Mouse (Mus musculus) erythroblast, adult 5-6 weeks (primary cell): ENCODE data around the gene Olfr1535. TPM values are rescaled to one million over a fixed set of nuclear protein-coding genes. Genes with fewer than 3 reads are reported as not detected.

Experiments used
- ATAC-seq: replicated peaks from 2 replicates; pipeline ENCODE4 v1.8.0; 2016; ENCODE audit warnings: moderate number of reproducible peaks, mild to moderate bottlenecking, moderate TSS enrichment, inconsistent platforms; ENCODE audit not compliant: poor library complexity, low FRiP score, severe bottlenecking
- total RNA-seq, 2 experiments: library from RNA; stranded (forward) in 1 of 2; stranded (reverse) in 1 of 2; fragments of 150-400 nt in 1 of 2; fragments of 200-764, 138-1000 nt in 1 of 2; gene quantifications; 2 replicates each; pipeline versions ENCODE4 v1.2.3 to v1.2.4; 2015 to 2017; ENCODE audit warnings: low replicate concordance in 2 of 2

Gene Olfr1535
- total RNA-seq (2015; ENCODE audit: low replicate concordance) (not detected in 2 replicates), total RNA-seq (2017; ENCODE audit: low replicate concordance) (0.84 TPM in 1 of 2 replicates, not detected in the other)

- no peak for ATAC-seq
These were observed at the start of gene Olfr1535 for GRCm38 (mm10) chr13:21559793-21560192. Olfr1535 (minus strand) TSS chr13:21559893.

DNA sequence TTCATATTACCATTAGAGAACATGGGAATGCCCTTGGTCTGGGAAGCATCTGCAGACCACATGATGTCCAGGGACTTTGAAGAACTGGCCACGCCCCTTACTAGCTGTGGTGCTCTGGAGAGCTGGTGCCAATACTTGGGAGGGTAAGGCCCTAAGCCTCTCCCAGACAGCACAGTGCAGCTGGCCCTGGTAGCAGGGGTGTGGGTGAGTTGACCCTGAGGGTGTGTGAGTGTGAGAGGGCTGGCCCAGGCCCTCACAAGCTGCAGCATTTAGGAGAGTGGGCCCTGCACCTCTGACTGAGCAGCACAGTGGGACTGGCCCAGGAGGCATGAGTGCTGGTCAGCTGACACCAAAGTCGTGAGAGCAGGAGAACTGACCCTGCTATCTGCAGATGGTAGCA lies 31.9 kb upstream of the Olfr1535 start:
- no peak; the same call in 1 of the 2 replicates for ATAC-seq

GRCm38 (mm10) chr13:21581659-21582058 lies 22.0 kb upstream of the Olfr1535 start, which contains the start of gene Olfr1364:
Olfr1364 (minus strand) TSS chr13:21581759.
- no peak for ATAC-seq

DNA sequence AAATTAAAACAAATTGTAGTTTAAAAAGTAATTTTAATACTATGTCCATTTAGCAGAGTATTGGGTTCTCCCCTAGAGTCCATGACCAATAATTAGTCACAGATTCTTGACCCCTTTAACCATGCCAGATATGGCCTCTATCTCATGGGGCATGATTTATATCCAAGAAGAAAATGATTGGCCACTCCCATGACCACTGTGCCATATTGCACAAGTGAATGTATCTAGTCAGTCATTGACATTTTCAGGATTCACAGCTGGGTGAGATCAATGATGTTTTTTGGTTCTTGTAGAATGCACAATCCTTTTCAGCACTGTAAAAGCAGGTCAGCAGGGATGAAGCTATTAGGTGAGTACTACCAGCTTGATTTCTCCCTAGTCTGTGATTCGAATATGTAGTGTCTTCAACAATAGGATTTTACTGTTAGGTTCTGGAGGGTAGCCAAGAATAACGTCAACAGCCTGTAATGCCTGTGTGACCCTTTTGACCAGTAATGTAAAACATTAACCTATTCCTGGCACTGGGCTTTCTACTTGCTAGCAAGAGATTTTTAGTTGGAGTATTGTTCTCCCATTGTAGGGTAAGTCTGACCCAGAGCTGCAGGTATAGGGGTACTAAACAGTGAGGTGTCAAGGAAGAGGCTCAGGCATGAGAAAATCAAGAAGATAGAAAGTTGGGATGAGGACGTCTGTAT lies 9.1 kb downstream of the Olfr1535 start:
- ATAC-seq = no peak

- ATAC-seq = no peak
These were observed 10.2 kb downstream of the Olfr1535 start for GRCm38 (mm10) chr13:21549487-21549886.

- no peak for ATAC-seq
These were observed 17.0 kb downstream of the Olfr1535 start, which contains the start of gene Olfr1366 for GRCm38 (mm10) chr13:21542708-21543107. Olfr1366 (minus strand) TSS chr13:21542808.

DNA sequence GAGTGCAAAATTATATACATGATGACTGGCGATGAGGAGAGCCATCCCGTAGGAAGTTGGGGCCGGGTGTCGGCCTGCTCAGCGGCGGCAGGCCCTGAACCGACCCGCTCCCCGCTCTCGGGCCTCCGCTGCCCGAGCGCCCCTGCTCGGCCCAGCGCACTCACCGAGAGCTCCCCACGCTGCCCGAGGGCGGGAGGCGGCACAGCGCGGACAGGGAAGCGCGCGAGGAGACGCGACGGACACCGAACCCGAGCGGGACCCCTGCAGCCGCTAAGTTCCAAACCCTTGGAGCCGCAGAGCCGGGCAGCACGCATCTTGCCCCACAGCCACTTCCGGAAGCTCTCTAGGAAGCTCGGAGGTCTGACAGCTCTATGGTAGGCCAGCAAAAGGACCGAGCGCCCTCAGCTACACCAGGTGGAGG lies 28.9 kb downstream of the Olfr1535 start, which contains the start of gene Zkscan8:
Gene Zkscan8 (minus strand): TSS at position 340 of the 421 bp plus-strand sequence.
- peak; percentile 87 for ATAC-seq

DNA sequence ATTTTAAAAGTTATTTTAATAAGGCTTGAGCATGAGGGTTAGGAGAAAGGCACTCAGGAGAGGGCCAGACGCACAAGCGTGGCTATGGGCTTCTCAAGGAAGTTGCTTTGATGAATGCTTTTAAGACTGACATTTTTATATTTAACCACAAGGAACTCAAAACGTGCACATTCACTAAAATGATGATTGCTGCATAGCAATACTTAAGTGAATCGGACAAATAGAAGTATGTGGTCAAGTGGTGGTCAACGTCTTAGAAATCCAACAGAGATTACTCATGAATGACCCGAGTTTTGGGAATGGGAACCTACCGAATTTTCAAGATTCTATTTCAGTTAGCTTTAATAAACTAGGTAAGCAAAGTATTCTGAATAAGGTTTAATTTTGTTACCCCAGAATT lies 29.6 kb downstream of the Olfr1535 start:
- no peak for ATAC-seq

GRCm38 (mm10) chr13:21506221-21506649 lies 53.5 kb downstream of the Olfr1535 start:
- ATAC-seq = peak; percentile 92

Other genes with a start within 250 kb of the Olfr1535 start
Only the 30 nearest of the 31 such genes appear.
- gene Olfr1367, start 213.0 kb downstream of the Olfr1535 start, total RNA-seq (2015; ENCODE audit: low replicate concordance) = not detected in 2 replicates
- gene Olfr1367, start 213.0 kb downstream of the Olfr1535 start, total RNA-seq (2017; ENCODE audit: low replicate concordance) = not detected in 2 replicates
- gene Zscan12, start 197.1 kb downstream of the Olfr1535 start, total RNA-seq (2015; ENCODE audit: low replicate concordance) = 0.84 TPM in 1 of 2 replicates, not detected in the other
- gene Zscan12, start 197.1 kb downstream of the Olfr1535 start, total RNA-seq (2017; ENCODE audit: low replicate concordance) = 0.70 and 1.4 TPM in 2 replicates
- gene Zkscan3, start 157.1 kb downstream of the Olfr1535 start, total RNA-seq (2015; ENCODE audit: low replicate concordance) = 16.9 and 23.6 TPM in 2 replicates
- 13.9 and 19.9 TPM in 2 replicates for gene Zkscan3, start 157.1 kb downstream of the Olfr1535 start, total RNA-seq (2017; ENCODE audit: low replicate concordance)
- gene Pgbd1, start 118.8 kb downstream of the Olfr1535 start, total RNA-seq (2015; ENCODE audit: low replicate concordance) = not detected in 2 replicates
- 1.1 TPM in 1 of 2 replicates, not detected in the other for gene Pgbd1, start 118.8 kb downstream of the Olfr1535 start, total RNA-seq (2017; ENCODE audit: low replicate concordance)
- 3.8 and 4.8 TPM in 2 replicates for gene Zscan26, start 106.2 kb downstream of the Olfr1535 start, total RNA-seq (2015; ENCODE audit: low replicate concordance)
- 1.7 and 2.2 TPM in 2 replicates for gene Zscan26, start 106.2 kb downstream of the Olfr1535 start, total RNA-seq (2017; ENCODE audit: low replicate concordance)
- gene Nkapl, start 91.4 kb downstream of the Olfr1535 start, total RNA-seq (2015; ENCODE audit: low replicate concordance) = 1.3 TPM in 1 of 2 replicates, not detected in the other
- gene Nkapl, start 91.4 kb downstream of the Olfr1535 start, total RNA-seq (2017; ENCODE audit: low replicate concordance) = not detected in 2 replicates
- gene Zkscan4, start 81.0 kb downstream of the Olfr1535 start, total RNA-seq (2015; ENCODE audit: low replicate concordance) = not detected in 2 replicates
- not detected in 2 replicates for gene Zkscan4, start 81.0 kb downstream of the Olfr1535 start, total RNA-seq (2017; ENCODE audit: low replicate concordance)
- not detected in 2 replicates for gene Gm10065, start 80.5 kb downstream of the Olfr1535 start, total RNA-seq (2015; ENCODE audit: low replicate concordance)
- gene Gm10065, start 80.5 kb downstream of the Olfr1535 start, total RNA-seq (2017; ENCODE audit: low replicate concordance) = not detected in 2 replicates
- gene AK157302, start 64.7 kb downstream of the Olfr1535 start, total RNA-seq (2015; ENCODE audit: low replicate concordance) = 0.77 and 5.6 TPM in 2 replicates
- 7.8 and 15.1 TPM in 2 replicates for gene AK157302, start 64.7 kb downstream of the Olfr1535 start, total RNA-seq (2017; ENCODE audit: low replicate concordance)
- 12.1 TPM in 1 of 2 replicates, not detected in the other for gene Gm11273, start 58.5 kb downstream of the Olfr1535 start, total RNA-seq (2015; ENCODE audit: low replicate concordance)
- gene Gm11273, start 58.5 kb downstream of the Olfr1535 start, total RNA-seq (2017; ENCODE audit: low replicate concordance) = 1.3 TPM in 1 of 2 replicates, not detected in the other
- gene Zkscan8, start 28.8 kb downstream of the Olfr1535 start, total RNA-seq (2015; ENCODE audit: low replicate concordance) = 2.1 and 5.4 TPM in 2 replicates
- gene Zkscan8, start 28.8 kb downstream of the Olfr1535 start, total RNA-seq (2017; ENCODE audit: low replicate concordance) = 1.7 and 3.4 TPM in 2 replicates
- gene Olfr1366, start 17.1 kb downstream of the Olfr1535 start, total RNA-seq (2015; ENCODE audit: low replicate concordance) = not detected in 2 replicates
- gene Olfr1366, start 17.1 kb downstream of the Olfr1535 start, total RNA-seq (2017; ENCODE audit: low replicate concordance) = not detected in 2 replicates
- not detected in 2 replicates for gene Olfr1364, start 21.9 kb upstream of the Olfr1535 start, total RNA-seq (2015; ENCODE audit: low replicate concordance)
- not detected in 2 replicates for gene Olfr1364, start 21.9 kb upstream of the Olfr1535 start, total RNA-seq (2017; ENCODE audit: low replicate concordance)
- gene Olfr1362, start 54.1 kb upstream of the Olfr1535 start, total RNA-seq (2015; ENCODE audit: low replicate concordance) = not detected in 2 replicates
- not detected in 2 replicates for gene Olfr1362, start 54.1 kb upstream of the Olfr1535 start, total RNA-seq (2017; ENCODE audit: low replicate concordance)
- gene Olfr11, start 82.6 kb upstream of the Olfr1535 start, total RNA-seq (2015; ENCODE audit: low replicate concordance) = not detected in 2 replicates
- gene Olfr11, start 82.6 kb upstream of the Olfr1535 start, total RNA-seq (2017; ENCODE audit: low replicate concordance) = not detected in 2 replicates
- not detected in 2 replicates for gene Olfr1361, start 103.5 kb upstream of the Olfr1535 start, total RNA-seq (2015; ENCODE audit: low replicate concordance)
- gene Olfr1361, start 103.5 kb upstream of the Olfr1535 start, total RNA-seq (2017; ENCODE audit: low replicate concordance) = not detected in 2 replicates
- not detected in 2 replicates for gene Olfr1360, start 117.5 kb upstream of the Olfr1535 start, total RNA-seq (2015; ENCODE audit: low replicate concordance)
- not detected in 2 replicates for gene Olfr1360, start 117.5 kb upstream of the Olfr1535 start, total RNA-seq (2017; ENCODE audit: low replicate concordance)
- gene Olfr1359, start 138.2 kb upstream of the Olfr1535 start, total RNA-seq (2015; ENCODE audit: low replicate concordance) = not detected in 2 replicates
- 0.34 and 0.42 TPM in 2 replicates for gene Olfr1359, start 138.2 kb upstream of the Olfr1535 start, total RNA-seq (2017; ENCODE audit: low replicate concordance)
- 91.5 and 110 TPM in 2 replicates for gene Hist1h2bl, start 156.2 kb upstream of the Olfr1535 start, total RNA-seq (2015; ENCODE audit: low replicate concordance)
- gene Hist1h2bl, start 156.2 kb upstream of the Olfr1535 start, total RNA-seq (2017; ENCODE audit: low replicate concordance) = 213 and 268 TPM in 2 replicates
- gene Hist1h2ai, start 156.5 kb upstream of the Olfr1535 start, total RNA-seq (2015; ENCODE audit: low replicate concordance) = 6.1 TPM in 1 of 2 replicates, not detected in the other
- 1,027 and 1,342 TPM in 2 replicates for gene Hist1h2ai, start 156.5 kb upstream of the Olfr1535 start, total RNA-seq (2017; ENCODE audit: low replicate concordance)
- gene Hist1h3h, start 157.8 kb upstream of the Olfr1535 start, total RNA-seq (2015; ENCODE audit: low replicate concordance) = 16.7 TPM in 1 of 2 replicates, not detected in the other
- gene Hist1h3h, start 157.8 kb upstream of the Olfr1535 start, total RNA-seq (2017; ENCODE audit: low replicate concordance) = 69.1 and 159 TPM in 2 replicates
- 65.8 and 82.8 TPM in 2 replicates for gene Hist1h2bm, start 162.2 kb upstream of the Olfr1535 start, total RNA-seq (2015; ENCODE audit: low replicate concordance)
- gene Hist1h2bm, start 162.2 kb upstream of the Olfr1535 start, total RNA-seq (2017; ENCODE audit: low replicate concordance) = 254 and 277 TPM in 2 replicates
- gene Hist1h4j, start 175.2 kb upstream of the Olfr1535 start, total RNA-seq (2015; ENCODE audit: low replicate concordance) = not detected in 2 replicates
- 148 and 152 TPM in 2 replicates for gene Hist1h4j, start 175.2 kb upstream of the Olfr1535 start, total RNA-seq (2017; ENCODE audit: low replicate concordance)
- 10.4 and 16.9 TPM in 2 replicates for gene Hist1h4k, start 190.6 kb upstream of the Olfr1535 start, total RNA-seq (2015; ENCODE audit: low replicate concordance)
- gene Hist1h4k, start 190.6 kb upstream of the Olfr1535 start, total RNA-seq (2017; ENCODE audit: low replicate concordance) = 714 and 903 TPM in 2 replicates
- gene Hist1h2ak, start 193.9 kb upstream of the Olfr1535 start, total RNA-seq (2015; ENCODE audit: low replicate concordance) = 39.2 and 75.4 TPM in 2 replicates
- 730 and 899 TPM in 2 replicates for gene Hist1h2ak, start 193.9 kb upstream of the Olfr1535 start, total RNA-seq (2017; ENCODE audit: low replicate concordance)
- 229 and 365 TPM in 2 replicates for gene Hist1h2bn, start 194.2 kb upstream of the Olfr1535 start, total RNA-seq (2015; ENCODE audit: low replicate concordance)
- 952 and 1,236 TPM in 2 replicates for gene Hist1h2bn, start 194.2 kb upstream of the Olfr1535 start, total RNA-seq (2017; ENCODE audit: low replicate concordance)
- 491 and 530 TPM in 2 replicates for gene Hist1h1b, start 220.7 kb upstream of the Olfr1535 start, total RNA-seq (2015; ENCODE audit: low replicate concordance)
- gene Hist1h1b, start 220.7 kb upstream of the Olfr1535 start, total RNA-seq (2017; ENCODE audit: low replicate concordance) = 1,333 and 2,653 TPM in 2 replicates
- gene Hist1h3i, start 223.5 kb upstream of the Olfr1535 start, total RNA-seq (2015; ENCODE audit: low replicate concordance) = 143 and 204 TPM in 2 replicates
- 142 and 186 TPM in 2 replicates for gene Hist1h3i, start 223.5 kb upstream of the Olfr1535 start, total RNA-seq (2017; ENCODE audit: low replicate concordance)
- gene Hist1h2an, start 227.3 kb upstream of the Olfr1535 start, total RNA-seq (2015; ENCODE audit: low replicate concordance) = not detected in 2 replicates
- 456 and 497 TPM in 2 replicates for gene Hist1h2an, start 227.3 kb upstream of the Olfr1535 start, total RNA-seq (2017; ENCODE audit: low replicate concordance)
- gene Hist1h2bp, start 227.6 kb upstream of the Olfr1535 start, total RNA-seq (2015; ENCODE audit: low replicate concordance) = 4.4 and 5.8 TPM in 2 replicates
- 33.7 and 47.3 TPM in 2 replicates for gene Hist1h2bp, start 227.6 kb upstream of the Olfr1535 start, total RNA-seq (2017; ENCODE audit: low replicate concordance)